Mouse (Mus musculus): ENCODE measurements at regions not wholly inside any gene's neighbourhood (a gene's known extent, or its start where the extent isn't known, plus 50 kb on each side); places are given as distances from the start of the nearest gene placed in this dataset.
A peak's percentile ranks its signal among the peaks of the same experiment; 100 is the strongest.

GRCm38 (mm10) chr7:124836531-124836930 is 607.9 kb upstream of the Kdm8 start:
- DNase-seq (ENCODE audit: inconsistent age in 2 of 2, low spot score in 1 of 2): no peak

GRCm38 (mm10) chr7:124855056-124855455 is 589.4 kb upstream of the Kdm8 start:
- no peak for DNase-seq (ENCODE audit: inconsistent age in 2 of 2, low spot score in 1 of 2)

DNA sequence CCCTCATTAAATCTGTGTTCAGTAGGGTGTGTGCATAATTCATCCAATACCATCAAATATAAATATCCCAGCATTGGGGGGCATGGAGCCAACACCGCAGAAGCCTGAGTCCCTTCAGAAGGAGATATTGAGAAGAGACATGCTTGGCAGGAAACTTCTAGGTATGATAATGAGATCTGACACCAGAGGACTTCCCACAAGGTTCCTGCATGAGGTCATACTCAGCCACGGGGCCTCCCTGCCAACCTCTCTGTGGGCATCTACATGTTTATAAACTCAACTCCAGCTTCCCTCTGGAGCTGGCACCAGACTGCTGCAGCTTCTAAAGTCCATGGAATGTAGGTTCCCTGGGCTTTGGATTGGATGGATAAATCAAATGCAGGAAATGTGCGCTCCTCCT is 587.4 kb upstream of the Kdm8 start:
- DNase-seq (ENCODE audit: inconsistent age in 2 of 2, low spot score in 1 of 2): no peak

- DNase-seq (ENCODE audit: inconsistent age in 2 of 2, low spot score in 1 of 2): no peak
Measured at GRCm38 (mm10) chr7:124861397-124861796, 583.1 kb upstream of the Kdm8 start.

GRCm38 (mm10) chr7:124868133-124868603 is 576.3 kb upstream of the Kdm8 start:
- DNase-seq (ENCODE audit: inconsistent age in 2 of 2, low spot score in 1 of 2): peak; percentile 15 to 39

DNA sequence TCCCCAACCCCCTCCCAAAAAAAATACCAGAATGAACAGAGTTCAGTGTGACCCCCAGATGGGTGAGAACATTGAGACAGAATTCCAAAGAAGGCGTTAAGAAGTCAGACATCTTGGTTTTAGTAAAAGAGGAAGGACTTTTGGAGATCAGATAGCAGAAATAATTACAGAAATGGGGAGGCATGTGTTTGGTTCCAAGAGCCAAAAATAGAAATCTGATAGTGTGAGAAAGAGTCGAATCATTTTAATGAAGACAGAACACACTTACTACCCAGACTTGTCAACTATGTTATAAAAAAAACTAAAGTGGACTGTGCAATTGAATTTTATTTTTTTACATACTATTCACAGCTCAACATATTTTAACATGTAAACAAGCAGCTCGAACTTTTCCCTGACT is 575.9 kb upstream of the Kdm8 start:
- no peak for DNase-seq (ENCODE audit: inconsistent age in 2 of 2, low spot score in 1 of 2)

GRCm38 (mm10) chr7:124880771-124881170 is 563.7 kb upstream of the Kdm8 start:
- no peak for DNase-seq (ENCODE audit: inconsistent age in 2 of 2, low spot score in 1 of 2)

- DNase-seq (ENCODE audit: inconsistent age in 2 of 2, low spot score in 1 of 2): no peak
Measured at GRCm38 (mm10) chr7:124907233-124907632, 537.2 kb upstream of the Kdm8 start.

DNA sequence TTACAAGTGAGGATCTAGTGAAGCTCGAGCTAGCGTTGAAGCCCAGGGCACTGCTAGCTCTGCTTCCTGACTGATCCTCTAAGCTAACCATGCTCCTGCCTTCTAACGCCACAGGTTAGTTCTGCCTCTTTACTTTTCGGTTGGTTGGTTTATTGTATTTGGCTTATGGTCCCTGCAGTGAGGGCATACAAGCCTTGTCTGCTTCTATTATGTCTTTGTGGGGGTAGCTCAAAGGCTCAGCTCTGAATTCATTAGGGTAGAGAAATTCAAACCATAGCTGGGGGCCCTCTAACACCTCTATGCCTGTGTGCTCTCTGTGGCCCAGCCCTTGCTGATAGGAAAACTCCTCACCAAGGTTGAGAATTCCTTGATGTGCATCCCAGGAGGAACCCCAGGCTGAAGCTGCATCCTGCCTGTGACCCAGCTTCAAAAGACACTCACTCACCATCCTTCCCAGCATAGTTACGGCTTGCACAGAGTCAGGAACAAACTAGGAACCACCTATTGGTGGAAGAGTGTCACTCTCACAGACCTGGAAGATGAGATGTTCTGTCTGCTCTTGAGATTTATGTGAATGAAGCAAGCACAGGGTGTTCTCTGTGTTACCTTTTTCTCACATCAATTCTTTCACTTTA is 536.7 kb upstream of the Kdm8 start:
- no peak for DNase-seq (ENCODE audit: inconsistent age in 2 of 2, low spot score in 1 of 2)

DNA sequence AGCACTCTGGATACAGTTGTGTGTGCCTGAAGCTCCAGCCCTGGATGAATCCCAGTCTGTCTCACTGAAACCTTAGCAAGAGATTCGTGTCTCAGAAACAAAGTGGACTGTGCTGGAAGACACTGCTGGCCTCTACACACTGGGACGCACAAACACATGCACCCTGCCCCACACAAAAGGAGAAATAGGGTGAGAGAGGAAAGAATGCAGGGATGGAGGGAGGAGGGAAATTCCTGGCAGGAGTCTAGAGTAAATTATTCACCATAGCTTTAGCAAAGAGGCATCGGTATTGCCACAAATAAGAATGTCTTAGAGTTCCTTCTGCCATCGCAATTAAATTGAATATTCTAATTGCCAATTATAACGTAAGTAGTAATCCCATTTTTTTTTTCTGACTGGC is 530.4 kb upstream of the Kdm8 start:
- no peak for DNase-seq (ENCODE audit: inconsistent age in 2 of 2, low spot score in 1 of 2)

DNA sequence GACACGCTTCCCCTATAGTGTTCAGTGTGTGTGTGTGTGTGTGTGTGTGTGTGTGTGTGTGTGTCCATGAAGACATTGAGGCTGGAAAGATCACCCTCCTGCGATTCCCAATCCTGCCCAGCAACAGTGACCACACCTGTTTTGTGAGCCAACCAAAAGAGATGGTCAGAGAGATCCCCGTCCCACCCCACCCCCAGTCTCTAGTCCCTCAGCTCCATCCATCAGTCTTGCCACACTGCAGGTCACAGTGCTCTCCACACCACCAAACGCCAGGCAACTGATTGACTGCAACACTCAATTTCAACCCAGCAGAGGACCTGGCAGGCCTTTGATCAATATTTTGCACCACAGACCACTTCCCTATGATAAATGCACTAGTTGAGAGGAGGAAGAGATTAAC is 530.0 kb upstream of the Kdm8 start:
- DNase-seq (ENCODE audit: inconsistent age in 2 of 2, low spot score in 1 of 2): no peak

- no peak for DNase-seq (ENCODE audit: inconsistent age in 2 of 2, low spot score in 1 of 2)
Measured at GRCm38 (mm10) chr7:124914972-124915371, 529.5 kb upstream of the Kdm8 start.

GRCm38 (mm10) chr7:124915637-124916036 is 528.8 kb upstream of the Kdm8 start:
- no peak for DNase-seq (ENCODE audit: inconsistent age in 2 of 2, low spot score in 1 of 2)

DNA sequence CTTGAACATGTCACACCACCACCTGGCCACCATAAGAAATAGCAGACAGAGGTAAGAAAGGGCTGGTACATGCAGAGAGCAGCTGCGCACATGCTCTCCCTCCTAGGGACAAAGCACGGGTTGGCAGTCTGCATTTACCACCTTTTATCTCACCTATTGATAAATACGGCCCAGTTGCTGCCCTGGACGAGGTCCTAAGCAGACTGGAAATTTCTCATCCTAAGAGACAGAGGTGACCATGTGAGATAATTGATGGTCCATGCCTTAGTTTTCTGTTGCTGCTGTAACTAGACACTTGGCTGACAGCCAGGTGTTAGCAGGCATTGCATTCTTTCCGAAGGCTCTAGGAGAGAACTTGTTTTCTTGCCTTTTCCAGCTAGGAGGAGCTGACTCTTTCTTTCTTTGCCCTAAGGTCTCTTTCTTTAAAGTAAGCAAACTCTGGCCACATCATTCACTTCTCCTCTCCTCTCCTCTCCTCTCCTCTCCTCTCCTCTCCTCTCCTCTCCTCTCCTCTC is 526.8 kb upstream of the Kdm8 start:
- peak in 1 of 2 experiments; percentile 23 for DNase-seq (ENCODE audit: inconsistent age in 2 of 2, low spot score in 1 of 2)

- no peak for DNase-seq (ENCODE audit: inconsistent age in 2 of 2, low spot score in 1 of 2)
Measured at GRCm38 (mm10) chr7:124922806-124923205, 521.7 kb upstream of the Kdm8 start.

DNA sequence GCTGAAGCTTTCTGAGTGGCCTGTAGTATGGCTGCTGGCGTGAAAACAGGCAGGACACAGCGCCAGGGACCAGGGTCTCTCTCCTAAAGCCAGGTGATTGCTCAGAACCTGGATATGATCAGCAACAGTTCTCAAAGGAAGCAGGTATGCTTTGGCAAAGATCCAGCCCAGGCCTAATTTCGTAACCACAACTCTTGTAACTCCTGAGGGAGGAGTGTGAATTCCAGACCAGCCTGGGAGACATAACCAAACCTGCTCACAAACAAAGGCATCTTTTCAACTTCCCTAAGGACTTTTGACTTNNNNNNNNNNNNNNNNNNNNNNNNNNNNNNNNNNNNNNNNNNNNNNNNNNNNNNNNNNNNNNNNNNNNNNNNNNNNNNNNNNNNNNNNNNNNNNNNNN is 510.9 kb upstream of the Kdm8 start:
- no peak for DNase-seq (ENCODE audit: inconsistent age in 2 of 2, low spot score in 1 of 2)

DNA sequence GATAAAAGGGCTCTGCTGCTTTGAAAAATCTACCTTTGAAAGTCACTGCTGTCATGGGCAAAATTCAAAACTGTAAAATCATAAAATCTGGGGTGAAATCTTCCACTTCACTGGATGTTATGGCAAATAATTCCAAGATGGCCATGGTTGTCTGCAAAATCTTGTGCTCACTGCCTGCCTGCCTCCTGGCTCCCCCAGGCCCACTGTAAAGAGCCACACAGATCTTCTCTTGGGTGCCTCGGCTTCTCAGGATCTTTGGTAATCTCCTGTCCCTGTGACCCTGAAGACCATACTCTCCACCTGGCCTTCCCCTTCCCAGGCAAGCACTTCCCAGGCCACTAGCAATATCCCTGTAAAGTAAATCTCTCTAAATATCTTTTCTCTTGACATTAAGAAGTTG is 505.1 kb upstream of the Kdm8 start:
- DNase-seq (ENCODE audit: inconsistent age in 2 of 2, low spot score in 1 of 2): no peak

DNA sequence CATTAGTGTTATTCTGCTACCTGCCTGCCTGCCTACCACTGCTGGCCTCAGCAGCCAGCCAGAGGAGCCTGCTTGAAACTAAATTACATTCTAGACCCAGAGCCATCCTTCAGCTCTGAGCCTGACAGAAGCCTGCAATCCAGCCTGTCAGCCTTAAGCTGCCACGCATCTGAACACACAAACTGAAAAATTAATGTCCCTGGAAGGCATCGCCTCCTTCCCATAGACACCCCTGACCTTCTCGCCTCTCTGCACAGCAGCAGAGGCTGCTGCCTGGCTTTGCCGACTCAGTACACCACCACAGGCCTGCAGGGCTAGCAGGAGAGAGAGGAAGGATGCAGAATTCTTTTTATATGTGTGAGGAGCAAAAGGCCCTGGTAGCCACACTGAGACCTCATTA is 502.9 kb upstream of the Kdm8 start:
- DNase-seq (ENCODE audit: inconsistent age in 2 of 2, low spot score in 1 of 2): no peak

- DNase-seq (ENCODE audit: inconsistent age in 2 of 2, low spot score in 1 of 2): no peak
Measured at GRCm38 (mm10) chr7:124946424-124946823, 498.1 kb upstream of the Kdm8 start.

GRCm38 (mm10) chr7:124957329-124957728 is 487.1 kb upstream of the Kdm8 start:
- no peak for DNase-seq (ENCODE audit: inconsistent age in 2 of 2, low spot score in 1 of 2)

GRCm38 (mm10) chr7:124974870-124975488 is 469.5 kb upstream of the Kdm8 start:
- no peak for DNase-seq (ENCODE audit: inconsistent age in 2 of 2, low spot score in 1 of 2)

DNA sequence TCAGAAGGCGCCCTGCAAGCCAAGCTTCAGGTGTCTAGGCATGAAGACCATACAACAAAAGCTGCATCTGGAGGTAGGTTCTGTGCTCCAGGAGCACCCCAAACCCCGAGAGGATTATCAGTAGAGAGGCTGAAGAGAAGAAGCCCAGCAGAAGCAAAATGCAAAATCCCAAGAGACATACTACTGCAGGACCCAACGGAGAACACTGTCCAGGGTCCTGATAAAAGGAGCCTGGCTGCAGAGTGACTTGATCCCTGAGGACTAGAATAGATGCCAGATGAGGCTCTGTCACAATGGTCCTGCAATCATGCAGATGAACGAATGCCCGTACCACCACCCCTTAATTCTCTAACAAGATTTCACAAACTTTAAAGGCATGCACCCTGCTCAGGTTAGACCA is 455.0 kb upstream of the Kdm8 start:
- DNase-seq (ENCODE audit: inconsistent age in 2 of 2, low spot score in 1 of 2): peak in 1 of 2 experiments; percentile 22

DNA sequence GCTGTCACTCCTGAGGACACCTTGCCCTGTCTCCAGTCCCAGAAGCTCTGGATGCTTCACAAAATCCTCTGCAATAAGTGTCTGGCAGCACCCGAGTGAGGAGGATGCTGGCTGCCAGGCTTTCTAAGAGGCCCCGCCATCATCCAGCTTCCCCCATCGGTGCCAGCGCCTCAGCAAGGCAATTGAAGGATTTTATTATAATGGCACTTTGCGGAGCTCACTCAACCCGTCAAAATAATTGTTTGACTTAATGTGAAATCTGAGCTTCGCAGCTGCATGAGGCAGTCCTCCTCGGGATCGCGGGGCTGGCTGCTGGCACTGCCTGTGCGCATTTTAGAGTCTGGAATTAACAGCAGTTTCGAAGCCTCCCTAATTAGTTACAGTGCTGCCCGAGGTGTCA is 453.8 kb upstream of the Kdm8 start:
- DNase-seq (ENCODE audit: inconsistent age in 2 of 2, low spot score in 1 of 2): no peak

Measured in adrenal gland, adult (tissue).